Mouse (Mus musculus): ENCODE measurements at regions not wholly inside any gene's neighbourhood (a gene's known extent, or its start where the extent isn't known, plus 50 kb on each side); places are given as distances from the start of the nearest gene placed in this dataset.

DNA sequence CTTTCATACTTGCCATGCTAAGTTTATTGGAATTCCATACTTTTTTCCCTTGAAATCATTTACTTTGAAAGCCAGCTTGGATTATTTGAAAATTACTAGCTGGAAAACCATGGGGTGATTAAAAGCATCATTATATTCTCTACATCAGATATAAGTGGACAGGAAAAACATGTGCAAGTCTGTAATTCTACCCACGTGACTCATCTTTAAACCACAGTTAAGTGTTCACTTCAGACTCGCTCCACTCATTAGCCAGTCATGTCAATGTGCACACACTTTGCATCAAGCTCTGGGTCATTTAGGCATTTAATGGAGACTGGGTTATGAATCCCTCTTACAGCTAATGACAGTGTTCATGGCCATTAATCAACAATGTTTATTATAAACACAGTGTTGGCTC is 385.4 kb upstream of the Cd180 start:
- no peak for ATAC-seq (ENCODE audit: borderline replicate concordance, extremely low read depth, low FRiP score, low TSS enrichment)
- H3K4me3 ChIP-seq, result no peak overlapping the region
- H3K27me3 ChIP-seq, result no peaks in the 10 kb centered on the region
- H3K9ac ChIP-seq, result no peak overlapping the region
- no peaks in the 10 kb centered on the region for H3K4me1 ChIP-seq
- 53% methylated on average over 2 of the region's 2 CpGs for WGBS
- H3K9me3 ChIP-seq, result no peaks in the 10 kb centered on the region
- no peaks in the 10 kb centered on the region for H3K36me3 ChIP-seq
- no peak overlapping the region for H3K27ac ChIP-seq
- H3K4me2 ChIP-seq, result no peak overlapping the region

DNA sequence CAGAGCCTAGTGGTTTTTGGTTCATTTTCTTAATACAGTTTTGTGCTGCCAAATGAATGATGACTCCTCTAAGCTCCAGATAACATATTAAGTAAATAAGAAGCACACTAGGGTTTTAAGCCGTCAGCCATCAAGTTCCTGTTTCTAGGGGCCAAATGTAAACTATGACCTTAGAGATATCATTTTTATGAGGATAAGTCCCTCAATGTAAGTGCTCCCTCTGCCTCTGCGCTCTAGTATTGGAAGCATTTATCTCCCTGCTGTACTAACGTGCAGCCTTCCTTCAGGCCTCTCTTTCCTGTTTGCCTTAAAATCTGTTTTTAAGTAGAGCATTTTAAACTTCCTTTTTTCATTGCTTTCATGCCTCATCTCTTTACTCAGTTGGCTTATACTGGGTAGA is 381.3 kb upstream of the Cd180 start:
- H3K27me3 ChIP-seq, result no peaks in the 10 kb centered on the region
- H3K36me3 ChIP-seq, result no peaks in the 10 kb centered on the region
- no peak overlapping the region for H3K27ac ChIP-seq
- H3K4me2 ChIP-seq, result no peak overlapping the region
- no peaks in the 10 kb centered on the region for H3K9me3 ChIP-seq
- H3K4me3 ChIP-seq, result no peak overlapping the region
- 26% methylated on average over 3 of the region's 3 CpGs for WGBS
- no peak for ATAC-seq (ENCODE audit: borderline replicate concordance, extremely low read depth, low FRiP score, low TSS enrichment)
- no peaks in the 10 kb centered on the region for H3K4me1 ChIP-seq
- no peak overlapping the region for H3K9ac ChIP-seq

- Histone ChIP-seq H3K27me3 (no peaks in the 10 kb centered on the region), H3K4me2 (no peak overlapping the region), H3K36me3 (no peaks in the 10 kb centered on the region), H3K4me3 (no peak overlapping the region), H3K9me3 (no peaks in the 10 kb centered on the region), H3K27ac (no peak overlapping the region), H3K9ac (no peak overlapping the region), H3K4me1 (no peaks in the 10 kb centered on the region)
- no peak for ATAC-seq (ENCODE audit: borderline replicate concordance, extremely low read depth, low FRiP score, low TSS enrichment)
- 71% methylated on average over 3 of the region's 3 CpGs for WGBS
Observed at GRCm38 (mm10) chr13:102315921-102316692, 377.3 kb upstream of the Cd180 start.

DNA sequence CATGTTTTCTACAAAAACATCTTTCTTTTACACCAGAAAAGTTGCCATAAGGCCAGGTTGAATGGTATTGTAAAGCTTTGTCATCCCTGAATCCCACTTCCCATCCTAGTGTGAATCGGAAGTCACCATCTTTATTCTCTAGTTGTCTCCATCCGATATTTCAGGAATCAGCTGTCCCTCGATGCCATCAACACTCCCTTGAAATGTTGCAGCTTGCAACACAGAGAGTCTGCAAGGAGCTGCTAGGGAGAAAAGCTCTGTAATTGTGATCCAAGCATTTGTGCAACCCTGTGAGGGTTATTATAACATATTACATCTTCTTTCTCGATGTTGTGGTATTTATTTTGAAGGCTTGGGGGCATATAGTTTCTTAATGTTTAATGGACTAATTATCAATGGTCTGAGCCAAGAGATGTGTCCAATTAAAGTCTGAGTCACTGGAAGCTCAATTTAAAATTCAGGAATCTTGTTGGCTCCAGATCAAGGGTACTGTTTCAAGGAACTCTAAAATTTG is 374.4 kb upstream of the Cd180 start:
- Histone ChIP-seq H3K27ac (no peak overlapping the region), H3K9me3 (no peaks in the 10 kb centered on the region), H3K27me3 (no peaks in the 10 kb centered on the region), H3K9ac (no peak overlapping the region), H3K4me3 (no peak overlapping the region), H3K4me1 (no peaks in the 10 kb centered on the region), H3K36me3 (no peaks in the 10 kb centered on the region), H3K4me2 (no peak overlapping the region)
- ATAC-seq (ENCODE audit: borderline replicate concordance, extremely low read depth, low FRiP score, low TSS enrichment), result no peak
- WGBS, result 59% methylated on average over 4 of the region's 4 CpGs

DNA sequence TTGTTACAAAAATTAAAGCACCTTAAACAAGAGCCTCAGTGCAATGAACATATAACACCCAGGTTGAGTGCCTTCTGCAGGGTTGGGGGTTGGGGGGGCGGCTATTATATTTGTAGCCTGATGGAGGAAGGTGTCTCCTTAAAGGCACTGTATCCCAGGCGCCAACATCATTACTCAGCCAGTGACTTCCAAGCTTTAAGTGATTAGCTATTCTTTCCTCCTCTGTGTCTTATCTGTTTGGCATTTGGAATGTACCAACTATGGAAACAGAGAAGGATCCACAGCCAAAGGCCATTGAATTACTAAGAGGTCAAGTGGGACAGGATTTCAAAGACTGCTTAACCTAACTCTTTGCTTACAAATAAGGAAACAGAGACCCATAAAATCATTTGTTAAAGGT is 373.9 kb upstream of the Cd180 start:
- no peaks in the 10 kb centered on the region for H3K36me3 ChIP-seq
- no peak overlapping the region for H3K4me3 ChIP-seq
- no peaks in the 10 kb centered on the region for H3K27me3 ChIP-seq
- H3K9me3 ChIP-seq, result no peaks in the 10 kb centered on the region
- 62% methylated on average over 2 of the region's 2 CpGs for WGBS
- H3K4me2 ChIP-seq, result no peak overlapping the region
- H3K9ac ChIP-seq, result no peak overlapping the region
- no peaks in the 10 kb centered on the region for H3K4me1 ChIP-seq
- no peak overlapping the region for H3K27ac ChIP-seq
- ATAC-seq (ENCODE audit: borderline replicate concordance, extremely low read depth, low FRiP score, low TSS enrichment), result no peak

GRCm38 (mm10) chr13:102323876-102324275 is 369.5 kb upstream of the Cd180 start:
- 91% methylated on average over 3 of the region's 3 CpGs for WGBS
- Histone ChIP-seq H3K27ac (no peak overlapping the region), H3K4me3 (no peak overlapping the region), H3K9me3 (no peaks in the 10 kb centered on the region), H3K4me1 (no peaks in the 10 kb centered on the region), H3K27me3 (no peaks in the 10 kb centered on the region), H3K4me2 (no peak overlapping the region), H3K9ac (no peak overlapping the region), H3K36me3 (no peaks in the 10 kb centered on the region)
- ATAC-seq (ENCODE audit: borderline replicate concordance, extremely low read depth, low FRiP score, low TSS enrichment), result no peak

GRCm38 (mm10) chr13:102326003-102326402 is 367.4 kb upstream of the Cd180 start:
- Histone ChIP-seq H3K36me3 (no peaks in the 10 kb centered on the region), H3K4me1 (no peaks in the 10 kb centered on the region), H3K27me3 (no peaks in the 10 kb centered on the region), H3K4me2 (no peak overlapping the region), H3K27ac (no peak overlapping the region), H3K9ac (no peak overlapping the region), H3K9me3 (no peaks in the 10 kb centered on the region), H3K4me3 (no peak overlapping the region)
- WGBS, result 44% methylated on average over 2 of the region's 2 CpGs
- no peak for ATAC-seq (ENCODE audit: borderline replicate concordance, extremely low read depth, low FRiP score, low TSS enrichment)

DNA sequence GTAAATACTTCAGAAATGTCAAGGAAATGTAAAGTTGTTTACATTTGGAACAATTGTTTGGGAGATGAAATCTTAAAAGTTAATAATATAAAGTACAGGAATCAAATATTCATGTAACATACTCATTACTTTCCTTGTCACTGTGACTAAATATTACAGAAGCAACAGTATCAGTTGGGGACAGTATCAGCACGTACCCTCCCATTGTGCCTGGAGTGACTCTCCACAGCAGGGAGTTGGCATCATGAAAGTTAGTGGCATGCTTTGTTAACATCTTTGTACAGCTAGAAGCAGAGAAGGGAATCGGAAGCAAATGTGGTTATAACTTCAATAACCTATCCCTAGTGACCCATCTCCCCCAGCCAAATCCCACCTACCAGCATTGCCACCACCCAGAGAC is 366.8 kb upstream of the Cd180 start:
- no peaks in the 10 kb centered on the region for H3K36me3 ChIP-seq
- no peak overlapping the region for H3K4me2 ChIP-seq
- no peak overlapping the region for H3K9ac ChIP-seq
- no peaks in the 10 kb centered on the region for H3K4me1 ChIP-seq
- H3K9me3 ChIP-seq, result no peaks in the 10 kb centered on the region
- H3K4me3 ChIP-seq, result no peak overlapping the region
- no peak overlapping the region for H3K27ac ChIP-seq
- WGBS, result 68% methylated on average over 2 of the region's 2 CpGs
- no peaks in the 10 kb centered on the region for H3K27me3 ChIP-seq
- ATAC-seq (ENCODE audit: borderline replicate concordance, extremely low read depth, low FRiP score, low TSS enrichment), result no peak

DNA sequence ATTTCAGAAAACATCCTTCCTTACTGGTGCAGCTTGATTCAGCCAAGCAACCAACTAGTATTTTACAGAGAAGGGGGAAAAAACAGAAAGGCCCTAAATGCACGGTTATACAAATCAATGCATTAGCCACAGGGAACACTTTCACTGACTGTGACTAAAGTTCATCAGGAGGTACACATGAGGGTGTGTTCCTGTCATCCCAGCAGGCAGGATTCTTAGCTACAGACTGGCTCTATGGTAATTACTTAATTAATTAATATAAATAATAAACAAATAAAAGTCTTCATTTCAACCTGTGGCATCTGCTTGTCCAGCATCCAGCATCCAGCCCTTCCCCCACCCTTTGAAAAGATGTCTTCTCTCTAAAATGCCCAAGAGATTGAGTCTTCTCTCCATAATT is 359.7 kb upstream of the Cd180 start:
- 59% methylated on average over 1 of the region's 1 CpGs for WGBS
- Histone ChIP-seq H3K27me3 (no peaks in the 10 kb centered on the region), H3K4me1 (peaks cover 11% of the 10 kb centered on the region), H3K27ac (no peak overlapping the region), H3K36me3 (no peaks in the 10 kb centered on the region), H3K4me3 (no peak overlapping the region), H3K9ac (no peak overlapping the region), H3K9me3 (no peaks in the 10 kb centered on the region), H3K4me2 (no peak overlapping the region)
- no peak for ATAC-seq (ENCODE audit: borderline replicate concordance, extremely low read depth, low FRiP score, low TSS enrichment)

GRCm38 (mm10) chr13:102334131-102334534 is 359.2 kb upstream of the Cd180 start:
- ATAC-seq (ENCODE audit: borderline replicate concordance, extremely low read depth, low FRiP score, low TSS enrichment), result no peak
- Histone ChIP-seq H3K9ac (no peak overlapping the region), H3K27ac (no peak overlapping the region), H3K4me3 (no peak overlapping the region), H3K4me2 (peak overlapping the region; percentile 38), H3K9me3 (no peaks in the 10 kb centered on the region), H3K4me1 (peaks cover 11% of the 10 kb centered on the region), H3K27me3 (no peaks in the 10 kb centered on the region), H3K36me3 (no peaks in the 10 kb centered on the region)
- WGBS, result 36% methylated on average over 13 of the region's 13 CpGs

DNA sequence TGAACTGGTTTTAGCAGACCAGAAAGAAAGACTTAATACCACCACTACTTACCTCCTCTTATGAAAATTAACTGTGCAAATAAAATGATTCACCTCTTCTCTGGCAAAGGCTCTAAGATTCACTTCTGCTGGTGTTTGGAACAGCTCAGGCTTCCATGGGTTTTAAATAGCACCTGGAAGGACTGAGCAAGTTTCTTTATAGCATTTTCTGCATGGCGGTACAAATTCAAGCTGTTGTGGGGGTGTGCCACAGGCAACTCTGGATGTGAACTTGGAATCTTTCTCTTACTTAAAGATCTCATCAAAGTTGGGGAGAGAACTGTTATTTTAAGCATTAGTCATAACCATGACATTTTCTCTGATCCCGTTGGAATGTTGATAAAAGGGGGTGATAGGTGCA is 350.1 kb upstream of the Cd180 start:
- Histone ChIP-seq H3K4me3 (no peak overlapping the region), H3K4me1 (no peaks in the 10 kb centered on the region), H3K36me3 (no peaks in the 10 kb centered on the region), H3K27me3 (no peaks in the 10 kb centered on the region), H3K9ac (no peak overlapping the region), H3K9me3 (no peaks in the 10 kb centered on the region), H3K27ac (no peak overlapping the region), H3K4me2 (no peak overlapping the region)
- 65% methylated on average over 2 of the region's 2 CpGs for WGBS
- no peak for ATAC-seq (ENCODE audit: borderline replicate concordance, extremely low read depth, low FRiP score, low TSS enrichment)

DNA sequence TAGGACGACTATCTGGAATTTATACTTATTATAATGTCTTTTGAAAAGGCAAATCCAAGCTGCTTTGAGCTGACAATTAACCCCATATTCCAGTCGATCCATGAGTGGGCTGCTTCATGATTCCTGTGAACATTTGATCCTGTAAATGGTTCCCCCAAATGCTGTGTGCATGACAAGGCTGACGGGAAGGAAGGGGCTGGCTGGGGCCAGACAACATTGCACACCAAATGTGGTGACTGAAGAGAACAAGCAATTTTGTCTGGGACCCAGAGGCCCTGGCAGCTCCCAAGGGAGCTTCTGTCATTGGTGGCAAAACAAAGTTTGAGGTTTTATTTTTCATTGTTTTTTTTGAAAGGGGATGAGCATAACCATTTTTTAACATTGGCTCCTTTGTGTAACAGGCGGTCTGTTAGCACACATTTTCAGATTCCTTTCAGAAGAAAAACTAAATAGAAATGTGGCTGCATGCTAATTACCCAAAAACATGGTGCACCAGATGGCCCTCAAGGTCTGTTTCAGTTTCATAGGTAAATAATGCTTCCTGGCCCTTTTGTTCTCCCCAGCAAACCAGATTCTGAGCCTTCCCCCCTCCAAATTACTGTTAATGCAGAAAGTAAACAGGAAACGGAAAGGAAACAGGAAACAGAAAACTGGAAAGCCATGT is 348.6 kb upstream of the Cd180 start:
- 55% methylated on average over 5 of the region's 5 CpGs for WGBS
- 0 out of 2 replicates have a peak overlapping the region, but pooled peaks have one; percentile 10 for H3K27ac ChIP-seq
- H3K4me2 ChIP-seq, result no peak overlapping the region
- ATAC-seq (ENCODE audit: borderline replicate concordance, extremely low read depth, low FRiP score, low TSS enrichment), result no peak
- no peaks in the 10 kb centered on the region for H3K9me3 ChIP-seq
- no peak overlapping the region for H3K4me3 ChIP-seq
- H3K4me1 ChIP-seq, result no peaks in the 10 kb centered on the region
- H3K36me3 ChIP-seq, result no peaks in the 10 kb centered on the region
- no peaks in the 10 kb centered on the region for H3K27me3 ChIP-seq
- no peak overlapping the region for H3K9ac ChIP-seq

All from lung, embryonic 15.5 days (tissue).